Mouse (Mus musculus): Measurements from ENCODE around the gene Nmt1. TPM values are rescaled to one million over a fixed set of nuclear protein-coding genes. Genes with fewer than 3 reads are reported as not detected.

Gene Nmt1
- total and polyA plus RNA-seq, 3 experiments, result 29.8 to 147 (median 70.5) TPM

- TF ChIP-seq RAD21 (IDR thresholded peaks at IDR 0.05; ENCODE audit: low read depth, low read length) (no peak), USF2 (IDR thresholded peaks at IDR 0.05; ENCODE audit: borderline replicate concordance in 1 of 2, insufficient read depth in 1 of 2, low read depth in 1 of 2, low read length in 2 of 2) (no peak; a peak in 1 of 4 replicates), ELF1 (IDR thresholded peaks at IDR 0.05; ENCODE audit: low read depth, low read length) (no peak), RCOR1 (IDR thresholded peaks at IDR 0.05; ENCODE audit: low read depth, low read length) (peak; percentile 53)
Measured at GRCm38 (mm10) chr11:102998577-102999316, 29.2 kb upstream of the Nmt1 start (continued).

GRCm38 (mm10) chr11:102999317-102999970 lies 28.5 kb upstream of the Nmt1 start:
- H3K4me3 ChIP-seq (ENCODE audit: control insufficient read depth in 1 of 2, insufficient read depth in 1 of 2, low read depth in 2 of 2, low read length in 2 of 2), result peak overlapping the region; percentile 0 to 41
- peaks cover 2% of the 10 kb centered on the region for H3K79me2 ChIP-seq (ENCODE audit: control insufficient read depth, insufficient read depth, low read length, poor library complexity)
- H3K27ac ChIP-seq (ENCODE audit: control insufficient read depth, low read depth, low read length), result peak overlapping the region; percentile 99
- peaks cover 5 to 23% of the 10 kb centered on the region in 2 experiments; a peak in 3 of 4 replicates for H3K36me3 ChIP-seq (ENCODE audit: control insufficient read depth in 1 of 2, insufficient read depth in 2 of 2, low read length in 2 of 2)
- no peak for TF ChIP-seq KAT2A (conservative IDR thresholded peaks at IDR 0.05; ENCODE audit: low read depth, low read length)
- TF ChIP-seq JUND (IDR thresholded peaks at IDR 0.05; ENCODE audit: low read depth, low read length), result no peak
- peak; percentile 8 to 35 (median 20); a peak in 2 of 6 replicates for TF ChIP-seq CTCF (IDR thresholded peaks at IDR 0.05 in 2 of 3, conservative IDR thresholded peaks at IDR 0.05 in 1 of 3; ENCODE audit: control insufficient read depth in 1 of 3, insufficient read depth in 1 of 3, low read depth in 2 of 3, low read length in 3 of 3, poor library complexity in 1 of 3, severe bottlenecking in 1 of 3)
- no peaks in the 10 kb centered on the region for H3K9me3 ChIP-seq (replicated peaks; ENCODE audit: insufficient read depth, low read length)
- H3K4me1 ChIP-seq (ENCODE audit: control insufficient read depth in 1 of 2, insufficient read depth in 2 of 2, low read length in 2 of 2), result peaks cover 17 to 26% of the 10 kb centered on the region in 2 experiments
- no peaks in the 10 kb centered on the region for H3K27me3 ChIP-seq (ENCODE audit: control insufficient read depth in 1 of 2, insufficient read depth in 2 of 2, low read length in 2 of 2)
- peak overlapping the region; percentile 70 for H3K9ac ChIP-seq (ENCODE audit: control insufficient read depth, low read depth, low read length, poor library complexity, severe bottlenecking)
- no peak for DNase-seq (ENCODE audit: low read depth, low spot score)

GRCm38 (mm10) chr11:103000111-103000510 lies 27.9 kb upstream of the Nmt1 start:
- H3K4me3 ChIP-seq (ENCODE audit: control insufficient read depth in 1 of 2, insufficient read depth in 1 of 2, low read depth in 2 of 2, low read length in 2 of 2), result no peak overlapping the region
- H3K27ac ChIP-seq (ENCODE audit: control insufficient read depth, low read depth, low read length), result peak overlapping the region; percentile 99; the same call in 1 of the 2 replicates
- H3K4me1 ChIP-seq (ENCODE audit: control insufficient read depth in 1 of 2, insufficient read depth in 2 of 2, low read length in 2 of 2), result peaks cover 17 to 26% of the 10 kb centered on the region in 2 experiments
- no peaks in the 10 kb centered on the region for H3K9me3 ChIP-seq (replicated peaks; ENCODE audit: insufficient read depth, low read length)
- no peaks in the 10 kb centered on the region for H3K27me3 ChIP-seq (ENCODE audit: control insufficient read depth in 1 of 2, insufficient read depth in 2 of 2, low read length in 2 of 2)
- DNase-seq (ENCODE audit: low read depth, low spot score), result no peak
- peaks cover 2% of the 10 kb centered on the region for H3K79me2 ChIP-seq (ENCODE audit: control insufficient read depth, insufficient read depth, low read length, poor library complexity)
- TF ChIP-seq MXI1 (IDR thresholded peaks at IDR 0.05; ENCODE audit: low read depth, low read length) (no peak), BHLHE40 (IDR thresholded peaks at IDR 0.05; ENCODE audit: borderline replicate concordance, low read depth, low read length) (no peak), ETS1 (IDR thresholded peaks at IDR 0.05; ENCODE audit: low read depth, low read length) (no peak), ZKSCAN1 (IDR thresholded peaks at IDR 0.05; ENCODE audit: low read depth, low read length) (no peak), GATA1 (IDR thresholded peaks at IDR 0.05; ENCODE audit: low read depth, low read length) (no peak), UBTF (IDR thresholded peaks at IDR 0.05; ENCODE audit: borderline replicate concordance, insufficient read depth, low read depth, low read length) (no peak), SIN3A (IDR thresholded peaks at IDR 0.05; ENCODE audit: low read length) (no peak), ZNF384 (IDR thresholded peaks at IDR 0.05; ENCODE audit: low read depth, low read length) (no peak), NELFE (IDR thresholded peaks at IDR 0.05; ENCODE audit: low read depth, low read length) (no peak), KAT2A (conservative IDR thresholded peaks at IDR 0.05; ENCODE audit: low read depth, low read length) (no peak), ELF1 (IDR thresholded peaks at IDR 0.05; ENCODE audit: low read depth, low read length) (no peak)
- H3K9ac ChIP-seq (ENCODE audit: control insufficient read depth, low read depth, low read length, poor library complexity, severe bottlenecking), result no peak overlapping the region
- peaks cover 5 to 23% of the 10 kb centered on the region in 2 experiments; a peak in 3 of 4 replicates for H3K36me3 ChIP-seq (ENCODE audit: control insufficient read depth in 1 of 2, insufficient read depth in 2 of 2, low read length in 2 of 2)

Data from MEL (cell line).